Mouse (Mus musculus) forebrain, embryonic 10.5 days (tissue): Measurements from ENCODE around the gene Aldh4a1. TPM values are rescaled to one million over a fixed set of nuclear protein-coding genes. Genes with fewer than 3 reads are reported as not detected.

Source experiments
- DNase-seq: peaks from one replicate; pipeline ENCODE4 v3.0.0-alpha.2; 2017; ENCODE audit warnings: low spot score; ENCODE audit errors: extremely low spot score
- H3K27ac ChIP-seq: fragments of 300-500 bp; sonication (generic); 2 replicates; pipeline ENCODE4 v1.5.1; 2016; ENCODE audit warnings: mild to moderate bottlenecking
- H3K27me3 ChIP-seq: fragments of 300-500 bp; sonication (generic); 2 replicates; pipeline ENCODE4 v1.6.1; 2016; ENCODE audit warnings: mild to moderate bottlenecking; ENCODE audit not compliant: poor library complexity, severe bottlenecking
- H3K36me3 ChIP-seq: fragments of 300-500 bp; sonication (generic); replicated peaks from 2 replicates; pipeline ENCODE4 v1.6.1; 2016; ENCODE audit warnings: mild to moderate bottlenecking, moderate library complexity
- H3K4me1 ChIP-seq: fragments of 300-500 bp; sonication (generic); 2 replicates; pipeline ENCODE4 v1.6.1; 2016
- H3K4me3 ChIP-seq: fragments of 300-500 bp; sonication (generic); 2 replicates; pipeline ENCODE4 v1.5.1; 2016; ENCODE audit warnings: mild to moderate bottlenecking, moderate library complexity
- H3K9me3 ChIP-seq: fragments of 300-500 bp; sonication (generic); 2 replicates; pipeline ENCODE4 v1.6.1; 2016; ENCODE audit warnings: mild to moderate bottlenecking, moderate library complexity
- WGBS: fragments of 180-500 bp; shearing (Covaris S2); methylation state at CpG from one replicate; pipeline ENCODE4 v1.1.7; 2016; 5-methylcytosine and 5-hydroxymethylcytosine counted together
- polyA plus RNA-seq: library from polyadenylated mRNA; unstranded; fragments of >200 nt; fragmentation: Nextera tagmentation; extraction: Ambion mirVana; gene quantifications from 2 replicates; pipeline ENCODE4 v1.2.1, GENCODE M21; 2016

Aldh4a1 gene
- polyA plus RNA-seq, 1 experiment from 2014 or later: 22.8 TPM

- WGBS: 94% methylated on average over 21 of the region's 21 CpGs
- Histone ChIP-seq H3K9me3 (peaks cover 13% of the 10 kb centered on the region; the same call in 1 of the 2 replicates), H3K27ac (no peak overlapping the region), H3K4me1 (peaks cover 40% of the 10 kb centered on the region), H3K4me3 (no peak overlapping the region), H3K36me3 (peaks cover 35% of the 10 kb centered on the region), H3K27me3 (no peaks in the 10 kb centered on the region)
- no peak for DNase-seq
Measured at GRCm38 (mm10) chr4:139614524-139615260, 8.0 kb upstream of the Aldh4a1 start.

GRCm38 (mm10) chr4:139616276-139617000, 6.2 kb upstream of the Aldh4a1 start:
- peak; percentile 66 for DNase-seq
- peaks cover 13% of the 10 kb centered on the region; the same call in 1 of the 2 replicates for H3K9me3 ChIP-seq
- peaks cover 31% of the 10 kb centered on the region for H3K4me1 ChIP-seq
- no peaks in the 10 kb centered on the region for H3K27me3 ChIP-seq
- peaks cover 35% of the 10 kb centered on the region for H3K36me3 ChIP-seq
- H3K4me3 ChIP-seq: peak overlapping the region; percentile 66
- WGBS: 8% methylated on average over 24 of the region's 24 CpGs
- H3K27ac ChIP-seq: peak overlapping the region; percentile 89

- peak overlapping the region; percentile 89 for H3K27ac ChIP-seq
- peak overlapping the region; percentile 66 for H3K4me3 ChIP-seq
- peaks cover 13% of the 10 kb centered on the region; the same call in 1 of the 2 replicates for H3K9me3 ChIP-seq
Measured at GRCm38 (mm10) chr4:139617001-139617364, 5.7 kb upstream of the Aldh4a1 start.

GRCm38 (mm10) chr4:139619765-139620164, 2.9 kb upstream of the Aldh4a1 start:
- no peak overlapping the region for H3K4me3 ChIP-seq
- H3K4me1 ChIP-seq: peaks cover 58% of the 10 kb centered on the region
- no peak overlapping the region for H3K27ac ChIP-seq
- 0 out of 2 replicates have a peak, but pooled peaks cover 9% of the 10 kb centered on the region for H3K27me3 ChIP-seq
- peaks cover 12% of the 10 kb centered on the region for H3K36me3 ChIP-seq
- no peak for DNase-seq
- H3K9me3 ChIP-seq: no peaks in the 10 kb centered on the region
- WGBS: 73% methylated on average over 6 of the region's 6 CpGs

More at GRCm38 (mm10) chr4:139617001-139617364, 5.7 kb upstream of the Aldh4a1 start:
- DNase-seq: no peak
- Histone ChIP-seq H3K27me3 (no peaks in the 10 kb centered on the region), H3K36me3 (peaks cover 35% of the 10 kb centered on the region), H3K4me1 (peaks cover 35% of the 10 kb centered on the region)
- 55% methylated on average over 3 of the region's 3 CpGs for WGBS

GRCm38 (mm10) chr4:139623434-139624115, 909 bp downstream of the Aldh4a1 start:
- WGBS: 34% methylated on average over 21 of the region's 21 CpGs
- peak overlapping the region; percentile 94 for H3K27ac ChIP-seq

GRCm38 (mm10) chr4:139624116-139624489, 1.4 kb downstream of the Aldh4a1 start:
- H3K4me1 ChIP-seq: peaks cover 30% of the 10 kb centered on the region
- no peak overlapping the region for H3K27ac ChIP-seq
- 0 out of 2 replicates have a peak, but pooled peaks cover 9% of the 10 kb centered on the region for H3K27me3 ChIP-seq
- DNase-seq: no peak
- no peaks in the 10 kb centered on the region for H3K9me3 ChIP-seq
- WGBS: 69% methylated on average over 5 of the region's 5 CpGs
- H3K4me3 ChIP-seq: peak overlapping the region; percentile 73
- peaks cover 3% of the 10 kb centered on the region; the same call in 1 of the 2 replicates for H3K36me3 ChIP-seq

More at GRCm38 (mm10) chr4:139623434-139624115, 909 bp downstream of the Aldh4a1 start:
- no peak for DNase-seq
- H3K36me3 ChIP-seq: peaks cover 3% of the 10 kb centered on the region; the same call in 1 of the 2 replicates
- H3K9me3 ChIP-seq: no peaks in the 10 kb centered on the region
- H3K4me3 ChIP-seq: peak overlapping the region; percentile 73
- H3K27me3 ChIP-seq: 0 out of 2 replicates have a peak, but pooled peaks cover 9% of the 10 kb centered on the region
- peaks cover 30% of the 10 kb centered on the region for H3K4me1 ChIP-seq

- Histone ChIP-seq H3K27ac (no peak overlapping the region), H3K36me3 (peaks cover 3% of the 10 kb centered on the region; the same call in 1 of the 2 replicates), H3K9me3 (no peaks in the 10 kb centered on the region), H3K27me3 (0 out of 2 replicates have a peak, but pooled peaks cover 9% of the 10 kb centered on the region), H3K4me1 (peaks cover 30% of the 10 kb centered on the region), H3K4me3 (no peak overlapping the region)
- DNase-seq: no peak
- WGBS: 89% methylated on average over 10 of the region's 10 CpGs
Measured at GRCm38 (mm10) chr4:139624706-139625105, 2.0 kb downstream of the Aldh4a1 start.

GRCm38 (mm10) chr4:139627361-139627760, 4.7 kb downstream of the Aldh4a1 start:
- H3K36me3 ChIP-seq: peaks cover 3% of the 10 kb centered on the region; the same call in 1 of the 2 replicates
- no peaks in the 10 kb centered on the region for H3K9me3 ChIP-seq
- no peak overlapping the region for H3K4me3 ChIP-seq
- 93% methylated on average over 11 of the region's 11 CpGs for WGBS
- DNase-seq: no peak
- 0 out of 2 replicates have a peak, but pooled peaks cover 9% of the 10 kb centered on the region for H3K27me3 ChIP-seq
- H3K27ac ChIP-seq: no peak overlapping the region
- H3K4me1 ChIP-seq: peaks cover 21% of the 10 kb centered on the region

GRCm38 (mm10) chr4:139630171-139630570, 7.5 kb downstream of the Aldh4a1 start:
- Histone ChIP-seq H3K27me3 (no peaks in the 10 kb centered on the region), H3K4me1 (no peaks in the 10 kb centered on the region), H3K9me3 (no peaks in the 10 kb centered on the region), H3K4me3 (no peak overlapping the region), H3K27ac (no peak overlapping the region), H3K36me3 (peaks cover 3% of the 10 kb centered on the region; the same call in 1 of the 2 replicates)
- 77% methylated on average over 10 of the region's 10 CpGs for WGBS
- DNase-seq: no peak

GRCm38 (mm10) chr4:139631141-139631540, 8.5 kb downstream of the Aldh4a1 start:
- Histone ChIP-seq H3K27me3 (no peaks in the 10 kb centered on the region), H3K4me1 (no peaks in the 10 kb centered on the region), H3K27ac (no peak overlapping the region), H3K9me3 (no peaks in the 10 kb centered on the region), H3K36me3 (peaks cover 9% of the 10 kb centered on the region; the same call in 1 of the 2 replicates), H3K4me3 (no peak overlapping the region)
- DNase-seq: no peak
- WGBS: 83% methylated on average over 5 of the region's 5 CpGs

GRCm38 (mm10) chr4:139631569-139632253, 9.0 kb downstream of the Aldh4a1 start:
- 89% methylated on average over 7 of the region's 7 CpGs for WGBS
- no peak overlapping the region for H3K27ac ChIP-seq
- no peak overlapping the region for H3K4me3 ChIP-seq

GRCm38 (mm10) chr4:139632254-139632580, 9.6 kb downstream of the Aldh4a1 start:
- H3K27me3 ChIP-seq: 0 out of 2 replicates have a peak, but pooled peaks cover 4% of the 10 kb centered on the region
- no peak for DNase-seq
- WGBS: 86% methylated on average over 10 of the region's 10 CpGs
- H3K4me1 ChIP-seq: no peaks in the 10 kb centered on the region
- H3K27ac ChIP-seq: no peak overlapping the region
- H3K36me3 ChIP-seq: peaks cover 13% of the 10 kb centered on the region; the same call in 1 of the 2 replicates
- no peak overlapping the region for H3K4me3 ChIP-seq
- no peaks in the 10 kb centered on the region for H3K9me3 ChIP-seq

More at GRCm38 (mm10) chr4:139631569-139632253, 9.0 kb downstream of the Aldh4a1 start:
- Histone ChIP-seq H3K36me3 (peaks cover 9% of the 10 kb centered on the region; the same call in 1 of the 2 replicates), H3K27me3 (no peaks in the 10 kb centered on the region), H3K9me3 (no peaks in the 10 kb centered on the region), H3K4me1 (no peaks in the 10 kb centered on the region)
- no peak for DNase-seq
